Mouse (Mus musculus): ENCODE results near the gene Cacna1g.

GRCm38 (mm10) chr11:94451091-94451773, 22.8 kb downstream of the Cacna1g start:
- TF ChIP-seq CTCF (IDR thresholded peaks at IDR 0.05; ENCODE audit: insufficient read depth, low read depth, low read length): no peak
- no peak for TF ChIP-seq POLR2A (IDR thresholded peaks at IDR 0.05; ENCODE audit: insufficient read depth, low read depth, low read length)

All from olfactory bulb, adult 2 months (tissue).